Mouse (Mus musculus) myocyte (in vitro differentiated cells): ENCODE data around the gene Mrpl34.

Experiments
- CEBPB ChIP-seq: IDR thresholded peaks from 2 replicates; pipeline ENCODE4 v1.6.1; 2011; ENCODE audit warnings: mild to moderate bottlenecking, moderate library complexity; ENCODE audit not compliant: poor library complexity, insufficient read depth, severe bottlenecking
- E2F4 ChIP-seq: IDR thresholded peaks from one replicate; pipeline ENCODE4 v1.6.1; 2011; ENCODE audit warnings: mild to moderate bottlenecking, control low read depth, moderate library complexity; ENCODE audit not compliant: insufficient read depth
- MYOD1 ChIP-seq, 3 experiments: IDR thresholded peaks; one replicate each; pipeline ENCODE4 v1.6.1; 2011; ENCODE audit warnings: control low read depth in 2 of 3, low read depth in 2 of 3, mild to moderate bottlenecking in 2 of 3, moderate library complexity in 1 of 3; ENCODE audit not compliant: insufficient read length in 2 of 3, control insufficient read depth in 1 of 3
- MYOG ChIP-seq, 3 experiments: IDR thresholded peaks; one replicate each; pipeline ENCODE4 v1.6.1; 2011; ENCODE audit warnings: control low read depth in 2 of 3, low read depth in 2 of 3, mild to moderate bottlenecking in 2 of 3; ENCODE audit not compliant: insufficient read length in 2 of 3, control insufficient read depth in 1 of 3, insufficient read depth in 1 of 3
- POLR2A ChIP-seq: IDR thresholded peaks from one replicate; pipeline ENCODE4 v1.6.1; 2011; ENCODE audit warnings: low read depth, mild to moderate bottlenecking, control low read depth, moderate library complexity; ENCODE audit not compliant: insufficient read length
- REST ChIP-seq: IDR thresholded peaks from one replicate; pipeline ENCODE4 v1.6.1; 2011; ENCODE audit warnings: mild to moderate bottlenecking, control low read depth, moderate library complexity; ENCODE audit not compliant: insufficient read depth, insufficient read length
- SRF ChIP-seq: IDR thresholded peaks from one replicate; pipeline ENCODE4 v1.6.1; 2011; ENCODE audit warnings: low read depth; ENCODE audit not compliant: control insufficient read depth, insufficient read length
- TCF12 ChIP-seq: IDR thresholded peaks from one replicate; pipeline ENCODE4 v1.6.1; 2011; ENCODE audit warnings: mild to moderate bottlenecking, control low read depth; ENCODE audit not compliant: poor library complexity, insufficient read depth, severe bottlenecking
- TCF3 ChIP-seq: IDR thresholded peaks from one replicate; pipeline ENCODE4 v1.6.1; 2011; ENCODE audit warnings: low read depth, control low read depth; ENCODE audit not compliant: insufficient read length
- USF1 ChIP-seq: IDR thresholded peaks from one replicate; pipeline ENCODE4 v1.6.1; 2011; ENCODE audit warnings: low read depth, mild to moderate bottlenecking, control low read depth, moderate library complexity

DNA sequence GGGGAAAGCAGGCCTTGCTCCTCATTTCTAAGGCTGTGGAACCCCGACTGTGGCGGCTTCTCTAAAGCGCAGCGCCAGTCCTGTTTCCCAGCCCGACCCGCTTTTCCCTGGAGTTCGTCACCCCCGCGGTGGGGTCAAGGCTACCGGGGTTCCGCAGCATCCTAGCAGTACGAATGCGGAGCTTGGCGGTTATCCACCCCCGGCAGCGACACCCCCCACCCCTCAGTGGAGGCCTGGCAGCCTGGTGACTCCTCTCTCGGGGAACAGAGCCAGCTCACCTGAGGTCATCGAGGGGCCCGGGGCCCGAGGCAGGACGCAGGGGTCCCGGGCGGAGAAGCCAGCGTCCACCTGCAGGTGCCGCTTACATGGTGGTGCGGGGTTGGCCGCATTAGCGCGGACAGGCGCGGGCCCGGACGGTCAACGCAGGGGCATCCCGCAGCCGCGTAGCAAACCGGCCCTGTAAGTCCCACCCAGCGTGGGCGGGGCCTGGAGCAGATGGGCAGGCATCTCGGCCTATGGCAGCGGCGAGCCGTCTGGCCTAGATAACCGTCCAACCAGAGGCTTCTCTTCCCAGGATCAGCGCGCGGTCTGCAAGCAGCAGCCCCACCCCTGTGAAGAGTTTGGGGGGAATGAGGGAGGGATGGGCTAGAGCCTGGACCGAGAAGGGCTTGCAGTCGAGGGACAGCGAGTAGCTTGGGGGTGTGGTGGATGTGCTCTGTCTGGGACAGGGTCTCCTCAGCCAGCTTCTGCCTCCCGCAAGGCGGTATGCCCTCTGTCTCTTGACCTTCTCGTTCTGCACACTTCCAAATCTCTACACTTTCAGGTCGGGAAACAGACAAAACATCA lies 1.3 kb upstream of the Mrpl34 start, which contains the start of gene Abhd8:
- no peak for TF ChIP-seq CEBPB
- no peak for TF ChIP-seq E2F4
- TF ChIP-seq POLR2A = peak; percentile 82
- no peak for TF ChIP-seq USF1
- TF ChIP-seq TCF12 = no peak
- peak; percentile 49 for TF ChIP-seq SRF
- TF ChIP-seq TCF3 = no peak
- no peak for TF ChIP-seq MYOG (IDR thresholded peaks at IDR 0.05; ENCODE audit: control insufficient read depth in 1 of 3, insufficient read depth in 1 of 3, insufficient read length in 2 of 3, low read depth in 2 of 3)
- TF ChIP-seq REST = no peak
- TF ChIP-seq MYOD1 (IDR thresholded peaks at IDR 0.05; ENCODE audit: control insufficient read depth in 1 of 3, insufficient read length in 2 of 3, low read depth in 2 of 3) = peak in 1 of 3 experiments; percentile 1
